Mouse (Mus musculus): ENCODE measurements around the gene Wscd2. TPM values are rescaled to one million over a fixed set of nuclear protein-coding genes. Genes with fewer than 3 reads are reported as not detected.

Gene Wscd2
- polyA plus RNA-seq, 3 experiments from 2014 or later, result 1.7 to 2.5 (median 1.9) TPM

- ATAC-seq, result no peak
Measured at GRCm38 (mm10) chr5:113541196-113541595, 51.1 kb downstream of the Wscd2 start.

DNA sequence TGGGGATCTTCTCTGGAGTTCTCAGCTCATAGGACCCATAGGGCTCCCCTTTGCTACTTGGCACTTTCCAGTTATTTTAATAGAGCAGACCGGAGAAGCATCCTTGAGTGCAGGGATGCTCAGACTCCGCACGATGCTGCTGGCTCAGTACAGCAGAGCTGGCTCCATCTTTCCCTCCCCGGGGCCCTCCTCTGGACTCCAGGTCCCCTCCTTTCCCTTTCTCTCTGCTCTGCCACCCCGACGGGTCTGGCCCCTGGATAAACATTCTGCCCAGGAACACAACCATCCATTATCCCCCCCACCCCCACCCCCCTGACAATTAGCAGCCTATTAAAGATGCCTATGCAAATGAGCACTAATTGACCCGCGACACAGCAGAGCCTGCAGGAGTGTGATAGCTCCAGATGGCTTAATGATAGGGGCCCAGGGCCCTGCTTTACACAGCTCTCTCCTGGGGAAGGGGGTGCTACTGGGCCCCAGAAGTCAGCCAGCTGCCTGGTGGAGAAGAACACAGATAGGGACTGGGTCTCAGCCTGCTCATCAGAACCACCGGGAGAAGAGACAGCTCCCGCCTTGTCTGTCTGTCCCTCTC, 52.8 kb downstream of the Wscd2 start:
- ATAC-seq, result no peak

- ATAC-seq, result peak; percentile 43
Measured at GRCm38 (mm10) chr5:113547949-113548700, 58.0 kb downstream of the Wscd2 start.

DNA sequence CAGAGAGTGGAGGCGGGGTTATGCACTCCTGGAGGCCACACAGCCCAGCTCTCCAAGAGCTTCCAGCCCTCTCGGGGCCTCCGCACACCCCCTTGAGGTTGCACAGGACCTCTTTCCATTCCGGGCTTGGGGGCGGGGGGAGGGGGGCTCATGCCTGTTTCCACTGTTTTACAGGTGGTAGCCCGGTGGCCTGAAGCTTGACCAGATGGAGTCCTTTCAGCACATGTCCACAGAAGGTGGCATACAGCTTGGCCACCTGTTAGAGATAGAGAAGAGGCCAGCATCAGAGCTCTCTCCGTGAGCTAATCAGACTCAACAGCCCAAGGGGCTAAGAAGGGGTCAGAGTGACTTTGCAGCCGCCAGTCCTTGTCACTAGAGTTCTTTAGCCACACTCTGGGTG, 60.1 kb downstream of the Wscd2 start:
- ATAC-seq, result no peak

DNA sequence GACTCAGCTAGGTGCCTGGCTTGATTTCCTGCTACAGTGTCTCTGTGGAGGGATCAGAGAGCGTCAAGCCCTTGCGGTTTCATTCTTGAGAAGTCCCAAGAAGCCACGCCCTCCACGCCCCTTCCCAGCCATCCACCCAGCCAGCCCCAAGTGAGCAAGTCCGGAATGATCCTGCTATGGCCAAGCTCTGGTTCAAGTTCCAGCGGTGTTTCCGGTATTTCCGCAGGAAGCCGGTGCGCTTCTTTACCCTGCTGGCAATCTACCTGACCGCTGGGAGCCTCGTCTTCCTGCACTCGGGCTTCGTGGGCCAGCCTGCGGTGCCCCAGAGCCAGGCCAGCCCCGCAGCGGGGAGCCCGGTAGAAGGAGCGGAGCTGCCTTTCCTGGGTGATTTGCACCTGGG, 60.6 kb downstream of the Wscd2 start:
- ATAC-seq, result no peak

DNA sequence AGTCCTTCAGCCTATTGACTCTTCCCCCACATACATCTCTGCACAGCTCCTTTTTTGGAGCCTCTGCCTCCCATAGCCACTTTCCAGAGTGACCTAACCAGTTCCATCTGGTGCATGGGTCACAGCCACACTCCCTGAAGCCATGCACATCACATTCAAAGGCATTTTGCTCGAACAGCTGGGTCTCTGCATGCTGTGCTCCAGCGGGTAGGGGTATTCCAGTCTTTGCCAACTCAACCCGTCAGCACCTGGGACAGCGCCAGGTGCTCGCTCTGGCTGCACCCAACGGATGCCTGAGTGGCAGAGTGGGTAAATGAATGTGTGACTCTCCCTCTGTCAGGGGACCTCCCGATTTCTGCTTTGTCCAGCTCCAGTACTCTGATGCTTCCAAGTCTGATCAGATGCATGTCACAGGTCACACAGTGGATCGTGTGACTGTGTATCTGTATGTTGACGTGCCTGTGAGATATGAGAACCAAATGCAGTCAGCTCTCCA, 63.3 kb downstream of the Wscd2 start:
- no peak for ATAC-seq

DNA sequence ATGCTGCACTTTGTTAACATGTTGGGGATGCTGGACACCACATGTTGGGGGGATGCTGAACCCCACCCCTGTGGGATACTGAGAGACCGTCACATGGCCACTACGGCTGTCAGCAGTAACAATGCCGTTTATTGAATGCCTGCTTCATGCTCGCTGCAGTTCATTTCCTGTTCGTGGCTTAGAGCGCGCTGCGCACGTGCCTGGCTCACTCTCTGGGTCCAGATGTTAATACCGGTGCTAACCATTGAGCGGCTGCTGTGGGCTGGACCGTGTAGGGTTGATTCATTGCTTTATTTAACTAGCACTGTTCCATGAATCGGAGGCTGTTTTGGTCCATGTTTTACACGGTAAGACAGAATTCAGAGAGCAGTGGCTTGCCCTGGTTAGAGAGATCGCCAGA, 64.0 kb downstream of the Wscd2 start:
- no peak for ATAC-seq

- no peak for ATAC-seq
Measured at GRCm38 (mm10) chr5:113554571-113554970, 64.4 kb downstream of the Wscd2 start.

DNA sequence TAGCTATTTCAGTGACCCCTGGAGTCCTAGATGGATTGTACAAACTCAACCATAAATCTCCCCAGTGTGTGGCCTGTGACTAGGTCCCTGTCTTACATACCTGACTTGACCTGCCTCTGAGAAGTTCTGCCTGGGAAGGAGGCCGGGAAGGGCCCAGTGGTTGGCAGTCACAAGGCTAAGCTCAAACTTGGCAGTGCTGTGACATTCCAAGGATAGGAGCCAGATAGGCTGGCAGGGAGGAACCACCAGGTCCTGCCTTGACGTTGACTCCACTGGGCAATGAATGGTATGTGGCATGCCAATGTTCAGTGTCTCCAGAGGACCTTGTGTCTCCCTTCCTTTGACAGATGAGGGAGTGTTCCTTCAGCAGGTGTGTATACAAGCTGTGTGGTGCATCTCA, 65.6 kb downstream of the Wscd2 start:
- ATAC-seq, result no peak

DNA sequence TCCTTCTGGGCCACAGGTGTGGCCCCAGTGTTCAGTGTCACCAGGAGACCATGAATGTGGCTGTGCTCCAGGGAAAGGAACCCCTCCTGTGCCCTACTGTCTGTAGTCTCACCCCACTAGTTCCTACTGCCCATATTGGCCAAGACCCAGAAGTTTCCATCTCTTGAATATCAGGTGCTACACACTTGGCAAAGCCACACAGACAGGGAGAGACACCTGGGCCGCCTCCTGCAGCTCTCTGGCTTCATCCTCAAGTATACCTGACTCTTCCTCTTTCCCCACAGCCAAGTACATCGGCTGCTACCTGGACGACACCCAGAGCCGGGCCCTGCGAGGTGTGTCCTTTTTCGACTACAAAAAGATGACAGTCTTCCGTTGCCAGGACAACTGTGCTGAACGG, 67.9 kb downstream of the Wscd2 start:
- no peak for ATAC-seq

DNA sequence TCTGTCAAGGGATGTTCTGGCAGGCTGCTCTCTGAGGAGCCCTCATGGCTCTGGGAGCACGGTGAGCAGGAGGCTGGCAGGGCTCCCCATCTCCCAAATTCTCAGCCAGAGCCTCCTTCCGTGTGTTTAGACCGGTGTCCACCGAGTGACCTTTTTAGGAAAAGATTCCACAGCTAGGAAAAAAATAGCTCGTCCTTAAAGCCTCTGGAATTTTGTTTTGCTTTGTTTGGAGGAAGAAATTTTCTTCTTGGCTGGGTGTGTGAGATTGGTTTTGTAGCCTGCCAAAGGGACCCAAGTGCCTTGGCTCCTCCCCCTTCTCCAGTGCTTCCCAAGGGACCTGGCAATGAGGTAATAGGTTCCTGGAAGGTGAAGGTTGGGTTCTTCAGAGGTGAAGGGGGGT, 69.5 kb downstream of the Wscd2 start:
- no peak for ATAC-seq

DNA sequence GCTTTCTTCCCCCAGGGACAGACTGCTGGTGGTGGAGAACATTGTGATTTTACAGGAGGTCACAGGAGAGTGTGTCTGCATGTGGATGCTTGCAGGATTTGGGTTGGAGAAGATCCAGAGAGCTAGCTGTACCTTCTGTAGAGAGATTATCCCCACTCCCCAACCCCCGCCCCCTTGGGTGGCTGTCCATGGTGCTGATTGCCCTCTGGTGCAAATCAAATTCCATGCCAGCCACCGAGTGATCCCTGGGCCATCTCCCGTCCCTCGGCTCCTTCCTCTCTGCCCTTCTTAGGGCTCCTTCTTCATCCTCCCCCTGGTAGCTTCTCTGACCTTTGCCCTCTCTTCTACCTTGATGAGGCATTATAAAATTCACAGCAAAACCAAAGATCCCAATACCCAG, 74.3 kb downstream of the Wscd2 start:
- ATAC-seq, result no peak

GRCm38 (mm10) chr5:113565101-113565854, 75.1 kb downstream of the Wscd2 start:
- ATAC-seq, result no peak

GRCm38 (mm10) chr5:113565858-113566257, 75.7 kb downstream of the Wscd2 start:
- no peak for ATAC-seq

- ATAC-seq, result no peak
Measured at GRCm38 (mm10) chr5:113570056-113570717, 80.1 kb downstream of the Wscd2 start.

DNA sequence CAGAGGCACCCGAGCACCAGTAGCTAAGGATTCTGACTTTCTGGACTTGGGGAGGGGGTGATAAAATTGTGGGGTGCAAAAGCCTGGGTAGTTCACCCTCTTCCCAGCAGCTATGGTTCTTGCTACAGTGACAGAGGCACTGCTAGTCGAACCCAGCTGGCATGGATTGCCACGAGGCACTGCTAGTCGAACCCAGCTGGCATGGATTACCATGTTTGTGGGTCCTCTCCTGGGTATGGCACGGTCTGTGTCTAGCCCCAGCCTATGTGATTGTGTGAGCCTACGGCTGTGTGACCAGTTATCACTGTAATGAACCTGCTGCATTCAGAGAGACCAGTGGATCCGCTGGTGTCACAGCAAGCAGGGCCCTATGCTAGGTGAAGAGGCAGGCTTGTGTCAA, 87.4 kb downstream of the Wscd2 start:
- ATAC-seq, result no peak

- no peak for ATAC-seq
Measured at GRCm38 (mm10) chr5:113578428-113578827, 88.3 kb downstream of the Wscd2 start.

DNA sequence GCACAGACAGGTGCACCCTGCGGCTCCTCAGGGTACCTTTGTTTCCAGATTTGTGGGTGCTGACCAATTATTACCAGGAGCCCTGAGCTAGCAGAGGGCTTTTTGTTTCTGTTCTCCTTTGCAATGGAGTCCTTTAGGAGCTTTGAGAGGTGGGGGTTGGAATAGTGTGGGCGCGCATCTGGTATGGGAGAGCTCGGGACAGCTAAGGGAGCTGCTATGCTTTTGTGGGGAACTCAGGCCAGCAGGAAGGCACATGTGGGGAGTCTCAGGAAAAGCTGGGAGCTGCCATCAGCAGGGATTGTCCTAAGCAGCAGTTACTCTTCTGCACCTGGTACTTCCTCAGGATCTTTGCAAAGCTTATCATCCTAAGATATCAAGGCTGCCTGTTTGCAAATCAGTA, 89.0 kb downstream of the Wscd2 start:
- ATAC-seq, result no peak

DNA sequence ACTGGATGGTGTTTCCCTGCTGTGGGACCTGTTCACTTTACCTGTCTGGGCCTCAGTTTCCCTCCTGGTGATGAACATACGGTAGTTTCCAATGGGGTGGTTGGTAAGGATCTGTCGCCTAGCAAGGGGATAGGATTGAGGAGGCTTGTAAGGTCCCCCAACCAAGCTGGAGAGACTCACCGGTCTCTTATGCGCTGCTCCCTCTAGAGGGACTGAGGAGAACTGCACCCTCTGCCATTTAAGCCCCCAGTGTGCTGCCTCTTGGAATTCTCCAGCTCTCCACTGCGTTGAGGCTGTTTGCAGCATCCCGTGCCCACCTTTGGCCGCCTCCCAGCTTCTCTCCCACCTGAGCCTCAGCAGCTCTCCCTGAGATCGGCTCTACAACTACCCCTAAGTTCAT, 90.1 kb downstream of the Wscd2 start:
- no peak for ATAC-seq

DNA sequence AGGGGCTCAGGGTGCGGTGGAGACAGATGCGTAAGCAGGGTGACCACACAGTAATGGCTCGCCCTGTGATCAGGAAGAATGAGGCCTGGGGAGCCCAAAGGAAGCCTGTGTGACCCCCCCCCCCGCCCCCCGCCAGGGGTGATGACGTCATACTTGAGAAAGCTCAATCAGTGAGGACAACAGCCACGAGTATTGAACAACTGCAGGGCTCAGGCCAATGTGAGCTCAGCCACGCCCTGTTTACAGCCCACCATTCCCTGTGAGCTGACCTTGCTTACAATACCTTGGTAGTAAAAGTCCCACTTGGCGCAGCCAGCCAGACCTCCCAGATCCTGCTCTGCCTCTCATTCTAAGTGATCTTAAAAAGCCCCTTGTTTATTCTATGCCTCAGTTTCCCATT, 90.7 kb downstream of the Wscd2 start:
- no peak for ATAC-seq

- ATAC-seq, result no peak
Measured at GRCm38 (mm10) chr5:113583424-113584162, 93.5 kb downstream of the Wscd2 start.

- ATAC-seq, result no peak
Measured at GRCm38 (mm10) chr5:113584439-113584838, 94.3 kb downstream of the Wscd2 start.

All from inflammation-experienced regulatory T-cells, adult 6 months (primary cell).